Mouse (Mus musculus) forebrain, embryonic 14.5 days (tissue): Measurements from ENCODE around the gene S1pr4. TPM values are rescaled to one million over a fixed set of nuclear protein-coding genes. Genes with fewer than 3 reads are reported as not detected.

Experiments used
- ATAC-seq: fragments of 200-750 bp; cut with Nextera tagmentation; 2 replicates; pipeline ENCODE4 v1.8.0; 2017; ENCODE audit warnings: mild to moderate bottlenecking, moderate library complexity
- DNase-seq: peaks from one replicate; pipeline ENCODE4 v3.0.0-alpha.2; 2015; ENCODE audit warnings: low spot score
- H3K27ac ChIP-seq: fragments of 300-500 bp; sonication (generic); 2 replicates; pipeline ENCODE4 v1.5.1; 2014; ENCODE audit warnings: low read depth, mild to moderate bottlenecking, control low read depth, low read length, moderate library complexity
- H3K27me3 ChIP-seq: fragments of 300-500 bp; sonication (generic); replicated peaks from 2 replicates; pipeline ENCODE4 v1.6.1; 2014; ENCODE audit warnings: low read length, control low read depth, mixed read lengths; ENCODE audit not compliant: control insufficient read depth, insufficient read depth
- H3K36me3 ChIP-seq: fragments of 300-500 bp; sonication (generic); 2 replicates; pipeline ENCODE4 v1.6.1; 2014; ENCODE audit warnings: low read length, control low read depth; ENCODE audit not compliant: control insufficient read depth, insufficient read depth
- H3K4me1 ChIP-seq: fragments of 300-500 bp; sonication (generic); 2 replicates; pipeline ENCODE4 v1.6.1; 2014; ENCODE audit warnings: antibody characterized with exemption, low read length, control low read depth; ENCODE audit not compliant: control insufficient read depth, insufficient read depth
- H3K4me2 ChIP-seq: fragments of 300-500 bp; sonication (generic); 2 replicates; pipeline ENCODE4 v1.6.1; 2014; ENCODE audit warnings: mild to moderate bottlenecking, control low read depth, low read length
- H3K4me3 ChIP-seq: fragments of 300-500 bp; sonication (generic); 2 replicates; pipeline ENCODE4 v1.5.1; 2014; ENCODE audit warnings: low read depth, low read length, control low read depth
- H3K9ac ChIP-seq: fragments of 300-500 bp; sonication (generic); 2 replicates; pipeline ENCODE4 v1.6.1; 2014; ENCODE audit warnings: mild to moderate bottlenecking, low read length, control low read depth, moderate library complexity
- H3K9me3 ChIP-seq: fragments of 300-500 bp; sonication (generic); replicated peaks from 2 replicates; pipeline ENCODE4 v1.6.1; 2016; ENCODE audit warnings: low read length, control low read depth, mixed read lengths; ENCODE audit not compliant: control insufficient read depth
- WGBS: fragments of 180-500 bp; shearing (Covaris S2); extraction: QIAGEN DNeasy Blood & Tissue Kit; methylation state at CpG from one replicate; pipeline ENCODE4 v1.1.7; 2014; 5-methylcytosine and 5-hydroxymethylcytosine counted together
- polyA plus RNA-seq: library from polyadenylated mRNA; unstranded; fragments of >200 nt; fragmentation: Nextera tagmentation; extraction: Ambion mirVana; gene quantifications from 2 replicates; pipeline ENCODE4 v1.2.1, GENCODE M21; 2014

S1pr4 gene
- polyA plus RNA-seq, 1 experiment from 2014 or later: 0.53 TPM

GRCm38 (mm10) chr10:81464405-81465264 lies 35.3 kb downstream of the S1pr4 start:
- Histone ChIP-seq H3K27ac (no peak overlapping the region), H3K36me3 (peaks cover 45% of the 10 kb centered on the region), H3K4me1 (peaks cover 4% of the 10 kb centered on the region; the same call in 1 of the 2 replicates), H3K27me3 (peaks cover 34% of the 10 kb centered on the region), H3K4me2 (peak overlapping the region; percentile 51), H3K4me3 (peak overlapping the region; percentile 27), H3K9me3 (no peaks in the 10 kb centered on the region), H3K9ac (peak overlapping the region; percentile 43)
- DNase-seq (peak; percentile 52), ATAC-seq (peak; percentile 85)
- WGBS: 2% methylated on average over 33 of the region's 33 CpGs

- ATAC-seq (no peak), DNase-seq (no peak)
- Histone ChIP-seq H3K4me1 (peaks cover 4% of the 10 kb centered on the region; the same call in 1 of the 2 replicates), H3K27ac (no peak overlapping the region), H3K4me3 (no peak overlapping the region), H3K9me3 (no peaks in the 10 kb centered on the region), H3K27me3 (peaks cover 36% of the 10 kb centered on the region), H3K9ac (no peak overlapping the region), H3K4me2 (no peak overlapping the region), H3K36me3 (peaks cover 39% of the 10 kb centered on the region)
- 74% methylated on average over 4 of the region's 4 CpGs for whole genome bisulfite sequencing
These were observed 36.4 kb downstream of the S1pr4 start for GRCm38 (mm10) chr10:81463531-81463930.

GRCm38 (mm10) chr10:81462917-81463316 lies 37.0 kb downstream of the S1pr4 start:
- ATAC-seq (no peak), DNase-seq (no peak)
- 79% methylated on average over 7 of the region's 7 CpGs for WGBS
- no peak overlapping the region for H3K27ac ChIP-seq
- H3K4me1 ChIP-seq: peaks cover 4% of the 10 kb centered on the region; the same call in 1 of the 2 replicates
- H3K27me3 ChIP-seq: peaks cover 39% of the 10 kb centered on the region
- no peaks in the 10 kb centered on the region for H3K9me3 ChIP-seq
- no peak overlapping the region for H3K4me2 ChIP-seq
- H3K36me3 ChIP-seq: peaks cover 34% of the 10 kb centered on the region
- H3K9ac ChIP-seq: no peak overlapping the region
- no peak overlapping the region for H3K4me3 ChIP-seq

GRCm38 (mm10) chr10:81462415-81462804 lies 37.5 kb downstream of the S1pr4 start:
- DNase-seq: no peak
- H3K4me3 ChIP-seq: no peak overlapping the region
- H3K9ac ChIP-seq: no peak overlapping the region
- peaks cover 30% of the 10 kb centered on the region for H3K36me3 ChIP-seq
- H3K9me3 ChIP-seq: no peaks in the 10 kb centered on the region
- ATAC-seq: no peak
- H3K4me2 ChIP-seq: no peak overlapping the region
- WGBS: 37% methylated on average over 7 of the region's 7 CpGs
- no peak overlapping the region for H3K27ac ChIP-seq
- H3K4me1 ChIP-seq: peaks cover 4% of the 10 kb centered on the region; the same call in 1 of the 2 replicates
- H3K27me3 ChIP-seq: peaks cover 39% of the 10 kb centered on the region

- peaks cover 24% of the 10 kb centered on the region for H3K36me3 ChIP-seq
- no peaks in the 10 kb centered on the region for H3K9me3 ChIP-seq
- H3K27ac ChIP-seq: no peak overlapping the region
- no peak overlapping the region for H3K4me2 ChIP-seq
- DNase-seq: no peak
- H3K4me1 ChIP-seq: peaks cover 4% of the 10 kb centered on the region; the same call in 1 of the 2 replicates
- 7% methylated on average over 16 of the region's 16 CpGs for WGBS
- peaks cover 39% of the 10 kb centered on the region for H3K27me3 ChIP-seq
- H3K4me3 ChIP-seq: no peak overlapping the region
- ATAC-seq: no peak
- no peak overlapping the region for H3K9ac ChIP-seq
These were observed 38.1 kb downstream of the S1pr4 start for GRCm38 (mm10) chr10:81461673-81462414.

GRCm38 (mm10) chr10:81460951-81461350 lies 39.0 kb downstream of the S1pr4 start:
- H3K27me3 ChIP-seq: peaks cover 39% of the 10 kb centered on the region

GRCm38 (mm10) chr10:81460471-81460870 lies 39.5 kb downstream of the S1pr4 start:
- H3K9ac ChIP-seq: no peak overlapping the region
- H3K4me3 ChIP-seq: no peak overlapping the region
- 33% methylated on average over 20 of the region's 20 CpGs for whole genome bisulfite sequencing
- peaks cover 4% of the 10 kb centered on the region; the same call in 1 of the 2 replicates for H3K4me1 ChIP-seq
- DNase-seq (no peak), ATAC-seq (no peak)
- H3K36me3 ChIP-seq: peaks cover 11% of the 10 kb centered on the region
- H3K4me2 ChIP-seq: no peak overlapping the region
- no peaks in the 10 kb centered on the region for H3K9me3 ChIP-seq
- no peak overlapping the region for H3K27ac ChIP-seq
- peaks cover 40% of the 10 kb centered on the region for H3K27me3 ChIP-seq

More at GRCm38 (mm10) chr10:81460951-81461350, 39.0 kb downstream of the S1pr4 start:
- no peak for ATAC-seq
- no peak overlapping the region for H3K4me3 ChIP-seq
- peaks cover 15% of the 10 kb centered on the region for H3K36me3 ChIP-seq
- no peak overlapping the region for H3K9ac ChIP-seq
- H3K4me2 ChIP-seq: no peak overlapping the region
- no peak for DNase-seq
- H3K9me3 ChIP-seq: no peaks in the 10 kb centered on the region
- WGBS: 41% methylated on average over 11 of the region's 11 CpGs
- H3K4me1 ChIP-seq: peaks cover 4% of the 10 kb centered on the region; the same call in 1 of the 2 replicates
- no peak overlapping the region for H3K27ac ChIP-seq

GRCm38 (mm10) chr10:81459399-81459798 lies 40.5 kb downstream of the S1pr4 start:
- no peak for ATAC-seq
- 71% methylated on average over 21 of the region's 21 CpGs for WGBS
- Histone ChIP-seq H3K9me3 (no peaks in the 10 kb centered on the region), H3K4me2 (no peak overlapping the region), H3K36me3 (peaks cover 7% of the 10 kb centered on the region), H3K4me3 (no peak overlapping the region), H3K9ac (no peak overlapping the region), H3K27ac (no peak overlapping the region), H3K27me3 (peaks cover 49% of the 10 kb centered on the region), H3K4me1 (peaks cover 2% of the 10 kb centered on the region; the same call in 1 of the 2 replicates)
- DNase-seq: no peak
